Mouse (Mus musculus) layer of hippocampus, postnatal 10 days (tissue): ENCODE data around the gene Kcna2. TPM values are rescaled to one million over a fixed set of nuclear protein-coding genes. Genes with fewer than 3 reads are reported as not detected.

Experiments
- DNase-seq, 2 experiments: peaks; one replicate each; pipeline ENCODE4 v3.0.0; 2021; ENCODE audit warnings: low spot score in 2 of 2
- total RNA-seq, 2 experiments: library from RNA; stranded (reverse); gene quantifications; 2 replicates each; pipeline ENCODE4 v1.2.3; 2021

The Kcna2 gene
- total RNA-seq, 2 experiments from 2014 or later, result 47.5 to 51.4 TPM

GRCm38 (mm10) chr3:107150469-107150868 lies 49.5 kb downstream of the Kcna2 start:
- no peak for DNase-seq

DNA sequence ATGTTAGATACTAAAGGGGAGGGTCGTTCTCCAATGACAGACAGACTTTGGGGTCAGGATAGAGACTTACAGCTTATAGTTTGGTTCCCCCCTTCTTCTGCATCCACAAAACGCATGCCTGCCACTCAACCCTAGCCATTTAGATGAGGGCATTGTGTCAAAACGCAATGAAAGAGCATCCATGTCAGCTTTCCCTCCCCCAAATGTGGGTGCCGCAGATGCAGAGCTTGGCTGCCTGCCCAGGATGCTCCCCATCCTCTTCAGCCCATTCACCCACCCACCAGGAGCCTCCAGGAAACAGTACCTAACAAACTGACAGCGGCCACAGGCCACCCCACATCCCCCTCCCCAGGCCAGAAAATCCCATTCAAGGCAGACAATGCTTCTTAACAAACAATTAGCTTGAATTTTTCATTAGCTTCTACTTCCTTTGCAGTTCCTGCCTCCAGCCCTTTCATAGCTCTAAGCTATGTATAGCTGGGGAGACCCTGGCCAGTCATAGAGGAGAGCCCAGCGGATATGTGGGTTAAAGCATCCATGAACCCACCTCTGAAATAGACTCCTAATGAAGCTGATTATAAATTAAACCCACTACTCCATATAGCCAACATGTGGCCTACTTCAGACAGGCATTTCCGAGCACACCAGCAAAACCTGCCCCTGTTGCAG lies 50.1 kb downstream of the Kcna2 start:
- peak in 1 of 2 experiments; percentile 52 for DNase-seq

DNA sequence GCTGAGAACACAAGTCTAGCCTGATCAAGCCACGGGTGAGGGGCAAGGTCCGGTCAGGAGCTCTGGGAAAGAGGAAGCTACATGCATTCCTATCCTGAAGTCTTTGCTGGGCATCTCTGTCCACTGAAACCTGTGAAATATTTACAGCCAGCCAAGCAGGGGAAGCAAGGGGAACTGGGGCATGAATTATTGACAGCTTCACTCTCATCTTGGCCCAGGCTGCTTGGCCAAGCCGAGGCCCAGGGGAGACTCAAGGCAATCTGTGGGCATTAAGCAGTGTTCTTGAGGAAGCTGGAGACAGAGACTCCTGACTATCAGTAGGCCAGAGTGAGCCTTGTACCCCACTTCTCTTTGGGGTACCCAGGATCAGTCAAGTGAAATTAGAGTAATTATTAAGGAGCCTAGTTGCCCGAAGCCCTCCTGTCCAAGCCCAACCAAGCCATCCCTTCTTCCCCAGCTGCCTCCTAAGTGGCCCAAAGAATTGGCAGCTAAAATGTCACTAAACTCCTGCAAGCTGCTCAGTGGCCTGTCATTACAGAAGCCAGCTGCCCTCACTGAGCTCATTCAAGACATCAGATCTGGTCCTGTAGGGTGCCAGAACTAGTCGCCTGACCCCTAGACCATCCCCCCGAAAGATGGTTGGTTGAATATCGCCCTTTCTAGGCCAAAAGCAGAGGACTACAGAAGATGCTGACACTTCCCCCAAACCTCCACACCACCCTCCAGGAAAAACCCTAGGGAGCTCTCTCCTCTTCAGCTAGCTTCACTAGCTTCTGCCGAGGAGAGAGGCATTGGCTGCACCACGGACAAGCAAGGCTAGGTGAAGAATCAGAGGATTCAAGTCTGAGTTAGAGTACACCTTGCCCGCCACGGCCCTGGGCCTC lies 53.1 kb downstream of the Kcna2 start:
- DNase-seq, result no peak

DNA sequence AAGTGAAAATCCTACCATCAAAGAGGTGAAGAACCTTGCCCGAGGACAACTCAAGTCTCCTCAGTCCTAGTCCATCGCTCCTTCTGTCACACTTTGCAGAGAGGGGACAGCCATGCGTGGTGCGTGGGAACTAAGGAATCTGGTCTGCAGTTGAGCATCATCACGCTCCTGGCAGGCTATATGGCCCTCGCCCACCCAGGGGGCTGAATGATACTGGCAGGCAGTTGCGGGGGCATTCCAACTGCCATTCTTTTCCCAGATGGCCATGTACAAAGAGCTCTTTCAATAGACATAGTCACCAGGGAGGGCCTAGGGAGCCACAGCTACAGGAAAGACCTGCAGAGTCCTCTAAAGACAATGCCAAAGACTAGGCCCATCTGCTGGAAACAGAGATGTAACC lies 57.9 kb downstream of the Kcna2 start:
- peak in 1 of 2 experiments; percentile 32 for DNase-seq

- peak in 1 of 2 experiments; percentile 59 for DNase-seq
Observed at GRCm38 (mm10) chr3:107159418-107159817, 58.5 kb downstream of the Kcna2 start.

GRCm38 (mm10) chr3:107159859-107160324 lies 58.9 kb downstream of the Kcna2 start:
- peak in 1 of 2 experiments; percentile 45 for DNase-seq

GRCm38 (mm10) chr3:107162741-107163140 lies 61.8 kb downstream of the Kcna2 start:
- no peak for DNase-seq

Other genes starting within 250 kb of the Kcna2 start
- gene Kcna3, start 65.0 kb upstream of the Kcna2 start, total RNA-seq, result 10 to 100 TPM; 18.6 to 22.6 TPM
- gene Kcna10, start 81.9 kb downstream of the Kcna2 start, total RNA-seq, result not detected
- gene Cym, start 120.6 kb downstream of the Kcna2 start, total RNA-seq, result not detected
- gene A630076J17Rik, start 129.5 kb downstream of the Kcna2 start, total RNA-seq, result not detected
- not detected for gene Prok1, start 138.6 kb downstream of the Kcna2 start, total RNA-seq
- gene Lamtor5, start 177.7 kb downstream of the Kcna2 start, total RNA-seq, result 10 to 100 TPM; 55.2 to 60.4 TPM
- 1 to 10 TPM; 2.3 TPM for gene Slc16a4, start 190.1 kb downstream of the Kcna2 start, total RNA-seq
- gene Rbm15, start 232.5 kb downstream of the Kcna2 start, total RNA-seq, result 10 to 100 TPM; 23.4 to 25.1 TPM